Mouse (Mus musculus) MEL (cell line): ENCODE data around the gene Psmd9.

Experiments
- MAX ChIP-seq: IDR thresholded peaks from 2 replicates; pipeline ENCODE4 v1.6.1; 2011; ENCODE audit warnings: low read length, improper control_type of control experiment
- POLR2A ChIP-seq, 2 experiments: IDR thresholded peaks; 2 replicates each; pipeline ENCODE4 v1.6.1; 2011 to 2012; ENCODE audit warnings: low read length in 2 of 2, mild to moderate bottlenecking in 2 of 2, control low read depth in 1 of 2, improper control_type of control experiment in 1 of 2, low read depth in 1 of 2, moderate library complexity in 1 of 2; ENCODE audit not compliant: control insufficient read depth in 1 of 2, insufficient read depth in 1 of 2, poor library complexity in 1 of 2
- TBP ChIP-seq: IDR thresholded peaks from 2 replicates; pipeline ENCODE4 v1.8.0; 2011; ENCODE audit warnings: low read depth, low read length, improper control_type of control experiment
- ZNF384 ChIP-seq: IDR thresholded peaks from 2 replicates; pipeline ENCODE4 v1.6.1; 2012; ENCODE audit warnings: low read depth, mild to moderate bottlenecking, inconsistent platforms, low read length, improper control_type of control experiment

DNA sequence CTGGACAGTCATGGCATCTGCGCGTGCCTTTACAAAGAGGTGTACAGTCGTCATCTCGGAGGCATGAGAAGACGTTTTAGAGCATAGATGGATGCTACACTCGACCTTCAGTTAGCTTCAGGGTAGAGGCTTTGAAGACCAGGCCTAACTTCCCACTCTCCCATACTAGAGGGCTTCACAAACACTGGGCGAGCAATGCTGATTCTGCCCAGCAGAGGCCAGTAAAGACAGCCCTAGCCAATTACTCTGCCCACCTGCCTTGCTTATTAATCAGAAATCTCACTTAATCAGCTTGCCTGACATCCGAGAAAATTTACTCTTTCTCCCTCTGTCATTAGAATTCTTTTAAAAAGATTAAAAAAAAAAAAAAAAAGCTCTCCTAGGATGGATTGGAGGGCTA, 116.0 kb downstream of the Psmd9 start:
- TF ChIP-seq MAX, result no peak
- no peak for TF ChIP-seq POLR2A (IDR thresholded peaks at IDR 0.05; ENCODE audit: control insufficient read depth in 1 of 2, insufficient read depth in 1 of 2, low read depth in 1 of 2, low read length in 2 of 2, poor library complexity in 1 of 2)
- TF ChIP-seq ZNF384, result no peak
- no peak for TF ChIP-seq TBP
